Mouse (Mus musculus) embryonic facial prominence, embryonic 11.5 days (tissue): Measurements from ENCODE around the gene Chd5. TPM values are rescaled to one million over a fixed set of nuclear protein-coding genes. Genes with fewer than 3 reads are reported as not detected.

Experiments
- ATAC-seq: fragments of 200-750 bp; cut with Nextera tagmentation; replicated peaks from 2 replicates; pipeline ENCODE4 v1.8.0; 2017; ENCODE audit warnings: low read depth; ENCODE audit not compliant: insufficient number of reproducible peaks, low FRiP score, low TSS enrichment
- DNase-seq: peaks from one replicate; pipeline ENCODE4 v3.0.0-alpha.2; 2015; ENCODE audit warnings: low spot score
- H3K27ac ChIP-seq: fragments of 300-500 bp; sonication (generic); replicated peaks from 2 replicates; pipeline ENCODE4 v1.5.1; 2014; ENCODE audit warnings: mild to moderate bottlenecking, low read depth, low read length, control low read depth
- H3K27me3 ChIP-seq: fragments of 300-500 bp; sonication (generic); 2 replicates; pipeline ENCODE4 v1.6.1; 2014; ENCODE audit warnings: mild to moderate bottlenecking, low read length, moderate library complexity, mixed read lengths; ENCODE audit not compliant: control insufficient read depth, insufficient read depth
- H3K36me3 ChIP-seq: fragments of 300-500 bp; sonication (generic); replicated peaks from 2 replicates; pipeline ENCODE4 v1.6.1; 2014; ENCODE audit warnings: low read depth, mild to moderate bottlenecking, low read length, moderate library complexity, mixed read lengths; ENCODE audit not compliant: control insufficient read depth, insufficient read depth
- H3K4me1 ChIP-seq: fragments of 300-500 bp; sonication (generic); 2 replicates; pipeline ENCODE4 v1.6.1; 2014; ENCODE audit warnings: low read length, mixed read lengths; ENCODE audit not compliant: control insufficient read depth, insufficient read depth
- H3K4me2 ChIP-seq: fragments of 300-500 bp; sonication (generic); 2 replicates; pipeline ENCODE4 v1.6.1; 2014; ENCODE audit warnings: low read depth, mild to moderate bottlenecking, control low read depth, low read length, moderate library complexity
- H3K4me3 ChIP-seq: fragments of 300-500 bp; sonication (generic); 2 replicates; pipeline ENCODE4 v1.5.1; 2014; ENCODE audit warnings: low read depth, low read length, control low read depth
- H3K9ac ChIP-seq: fragments of 300-500 bp; sonication (generic); replicated peaks from 2 replicates; pipeline ENCODE4 v1.6.1; 2014; ENCODE audit warnings: mild to moderate bottlenecking, control low read depth, low read length
- H3K9me3 ChIP-seq: fragments of 300-500 bp; sonication (generic); replicated peaks from 2 replicates; pipeline ENCODE4 v1.6.1; 2016; ENCODE audit warnings: mild to moderate bottlenecking, low read length, inconsistent platforms, mixed read lengths; ENCODE audit not compliant: control insufficient read depth
- WGBS: fragments of 180-500 bp; shearing (Covaris S2); extraction: QIAGEN DNeasy Blood & Tissue Kit; methylation state at CpG from one replicate; pipeline ENCODE4 v1.1.7; 2014; 5-methylcytosine and 5-hydroxymethylcytosine counted together
- polyA plus RNA-seq: library from polyadenylated mRNA; unstranded; fragments of >200 nt; fragmentation: Nextera tagmentation; extraction: Ambion mirVana; gene quantifications from 2 replicates; pipeline ENCODE4 v1.2.1, GENCODE M21; 2014

The Chd5 gene
- polyA plus RNA-seq, 1 experiment from 2014 or later: 0.14 TPM

GRCm38 (mm10) chr4:152296371-152296770 lies 42.1 kb upstream of the Chd5 start:
- peaks cover 22% of the 10 kb centered on the region for H3K27me3 ChIP-seq
- no peaks in the 10 kb centered on the region for H3K4me1 ChIP-seq
- H3K9ac ChIP-seq: no peak overlapping the region
- 25% methylated on average over 8 of the region's 8 CpGs for WGBS
- H3K4me2 ChIP-seq: peak overlapping the region; percentile 59
- H3K36me3 ChIP-seq: 0 out of 2 replicates have a peak, but pooled peaks cover 2% of the 10 kb centered on the region
- H3K9me3 ChIP-seq: no peaks in the 10 kb centered on the region
- DNase-seq (no peak), ATAC-seq (no peak)
- H3K27ac ChIP-seq: no peak overlapping the region
- H3K4me3 ChIP-seq: peak overlapping the region; percentile 94

GRCm38 (mm10) chr4:152296874-152297861 lies 41.3 kb upstream of the Chd5 start, which contains the start of gene Icmt:
Gene Icmt (plus strand): TSS chr4:152297227.
- ATAC-seq: peak; percentile 90
- WGBS: under 1% methylated on average over 104 of the region's 119 CpGs
- H3K4me2 ChIP-seq: peak within 1 kb of the TSS; percentile 95
- peak within 1 kb of the TSS; percentile 96 for H3K9ac ChIP-seq
- DNase-seq: peak; percentile 99
- H3K27me3 ChIP-seq: peaks cover 14% of the 10 kb centered on the region
- peak within 1 kb of the TSS; percentile 94 for H3K4me3 ChIP-seq
- H3K27ac ChIP-seq: peak within 1 kb of the TSS; percentile 30; the same call in 1 of the 2 replicates
- H3K9me3 ChIP-seq: no peaks in the 10 kb centered on the region
- H3K36me3 ChIP-seq: 0 out of 2 replicates have a peak, but pooled peaks cover 2% of the 10 kb centered on the region
- no peaks in the 10 kb centered on the region for H3K4me1 ChIP-seq

- Histone ChIP-seq H3K36me3 (0 out of 2 replicates have a peak, but pooled peaks cover 4% of the 10 kb centered on the region), H3K4me2 (no peak overlapping the region), H3K9ac (no peak overlapping the region), H3K4me3 (no peak overlapping the region), H3K4me1 (no peaks in the 10 kb centered on the region), H3K27me3 (no peaks in the 10 kb centered on the region; the same call in 1 of the 2 replicates), H3K9me3 (no peaks in the 10 kb centered on the region), H3K27ac (no peak overlapping the region)
- ATAC-seq (no peak), DNase-seq (no peak)
- WGBS: 78% methylated on average over 14 of the region's 14 CpGs
Measured at GRCm38 (mm10) chr4:152298836-152299235, 39.6 kb upstream of the Chd5 start.

GRCm38 (mm10) chr4:152300375-152300774 lies 38.1 kb upstream of the Chd5 start:
- 91% methylated on average over 8 of the region's 8 CpGs for WGBS
- no peak for DNase-seq

GRCm38 (mm10) chr4:152302012-152302411 lies 36.4 kb upstream of the Chd5 start:
- WGBS: 72% methylated on average over 11 of the region's 11 CpGs
- no peak overlapping the region for H3K4me3 ChIP-seq
- ATAC-seq: no peak

More at GRCm38 (mm10) chr4:152300375-152300774, 38.1 kb upstream of the Chd5 start:
- no peaks in the 10 kb centered on the region for H3K9me3 ChIP-seq
- H3K27me3 ChIP-seq: no peaks in the 10 kb centered on the region; the same call in 1 of the 2 replicates
- no peaks in the 10 kb centered on the region for H3K4me1 ChIP-seq
- H3K36me3 ChIP-seq: 0 out of 2 replicates have a peak, but pooled peaks cover 4% of the 10 kb centered on the region
- no peak overlapping the region for H3K4me3 ChIP-seq
- no peak overlapping the region for H3K27ac ChIP-seq
- no peak for ATAC-seq
- H3K9ac ChIP-seq: no peak overlapping the region
- no peak overlapping the region for H3K4me2 ChIP-seq

GRCm38 (mm10) chr4:152303172-152303571 lies 35.3 kb upstream of the Chd5 start:
- 88% methylated on average over 10 of the region's 10 CpGs for WGBS
- Histone ChIP-seq H3K4me3 (no peak overlapping the region), H3K27me3 (no peaks in the 10 kb centered on the region), H3K36me3 (0 out of 2 replicates have a peak, but pooled peaks cover 4% of the 10 kb centered on the region), H3K27ac (no peak overlapping the region), H3K9ac (no peak overlapping the region), H3K4me1 (no peaks in the 10 kb centered on the region), H3K9me3 (no peaks in the 10 kb centered on the region), H3K4me2 (no peak overlapping the region)
- DNase-seq: no peak
- no peak for ATAC-seq

More at GRCm38 (mm10) chr4:152302012-152302411, 36.4 kb upstream of the Chd5 start:
- no peaks in the 10 kb centered on the region; the same call in 1 of the 2 replicates for H3K27me3 ChIP-seq
- no peak overlapping the region for H3K4me2 ChIP-seq
- 0 out of 2 replicates have a peak, but pooled peaks cover 4% of the 10 kb centered on the region for H3K36me3 ChIP-seq
- no peaks in the 10 kb centered on the region for H3K9me3 ChIP-seq
- no peak overlapping the region for H3K27ac ChIP-seq
- no peak for DNase-seq
- H3K4me1 ChIP-seq: no peaks in the 10 kb centered on the region
- H3K9ac ChIP-seq: no peak overlapping the region

GRCm38 (mm10) chr4:152304685-152305084 lies 33.8 kb upstream of the Chd5 start:
- no peak for DNase-seq
- 95% methylated on average over 6 of the region's 6 CpGs for WGBS
- ATAC-seq: no peak
- Histone ChIP-seq H3K36me3 (0 out of 2 replicates have a peak, but pooled peaks cover 3% of the 10 kb centered on the region), H3K27ac (no peak overlapping the region), H3K4me3 (no peak overlapping the region), H3K9me3 (no peaks in the 10 kb centered on the region), H3K9ac (no peak overlapping the region), H3K27me3 (no peaks in the 10 kb centered on the region), H3K4me1 (no peaks in the 10 kb centered on the region), H3K4me2 (no peak overlapping the region)
